Mouse (Mus musculus): Measurements from ENCODE around the gene Dcp1b. TPM values are rescaled to one million over a fixed set of nuclear protein-coding genes. Genes with fewer than 3 reads are reported as not detected.
A peak's percentile ranks its signal among the peaks of the same experiment; 100 is the strongest.

Gene Dcp1b
- 44.2 and 48.7 TPM in 2 replicates for polyA plus RNA-seq (2012; rRNA removed)

- Histone ChIP-seq H3K36me3 (ENCODE audit: control insufficient read depth, insufficient read depth, low read length) (no peaks in the 10 kb centered on the region), H3K27ac (ENCODE audit: control insufficient read depth, insufficient read depth, low read length) (no peak within 1 kb of the TSS), H3K27me3 (ENCODE audit: control insufficient read depth, insufficient read depth, low read length) (no peaks in the 10 kb centered on the region), H3K4me1 (replicated peaks; ENCODE audit: control insufficient read depth, insufficient read depth, low read length) (peaks cover 6% of the 10 kb centered on the region), H3K4me3 (ENCODE audit: control insufficient read depth, insufficient read depth, low read length) (peak within 1 kb of the TSS; percentile 63)
- peak; percentile 91 for DNase-seq
- TF ChIP-seq CTCF (IDR thresholded peaks at IDR 0.05; ENCODE audit: borderline replicate concordance, control insufficient read depth, extremely low read depth, insufficient read depth, low read length, poor library complexity) (peak; percentile 49; the same call in 1 of the 2 replicates), POLR2A (IDR thresholded peaks at IDR 0.05; ENCODE audit: control insufficient read depth, extremely low read depth, insufficient read depth, low read length, poor library complexity) (peak; percentile 56)
- under 1% methylated on average over 65 of the region's 65 CpGs for WGBS
These were observed at the start of gene Dcp1b for GRCm38 (mm10) chr6:119175078-119175853. Gene Dcp1b, plus strand, starts transcription at chr6:119175253.

DNA sequence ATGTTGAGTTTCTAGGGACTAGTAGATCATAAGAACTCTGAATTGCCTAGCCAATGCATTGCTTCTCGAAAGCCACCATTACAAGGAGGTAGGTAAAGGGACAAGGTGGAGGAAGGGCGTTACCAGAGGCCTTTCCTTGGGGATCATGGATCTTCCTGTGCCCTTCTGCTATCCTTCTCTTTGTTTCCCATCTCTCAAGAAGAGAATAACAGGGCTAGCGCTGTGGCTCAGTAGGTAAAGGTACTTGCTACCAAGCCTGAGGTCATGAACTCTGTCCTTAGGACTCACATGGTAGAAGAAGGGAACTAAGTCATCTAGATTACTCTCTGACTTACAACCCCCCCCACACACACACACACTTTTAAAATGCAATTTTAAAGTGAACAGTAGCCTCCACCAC lies 48.1 kb upstream of the Dcp1b start:
- WGBS, result 93% methylated on average over 3 of the region's 3 CpGs
- H3K4me3 ChIP-seq (ENCODE audit: control insufficient read depth, insufficient read depth, low read length), result no peak overlapping the region
- no peak for DNase-seq
- no peaks in the 10 kb centered on the region for H3K27me3 ChIP-seq (ENCODE audit: control insufficient read depth, insufficient read depth, low read length)
- H3K27ac ChIP-seq (ENCODE audit: control insufficient read depth, insufficient read depth, low read length), result no peak overlapping the region
- H3K4me1 ChIP-seq (replicated peaks; ENCODE audit: control insufficient read depth, insufficient read depth, low read length), result no peaks in the 10 kb centered on the region
- H3K36me3 ChIP-seq (ENCODE audit: control insufficient read depth, insufficient read depth, low read length), result no peaks in the 10 kb centered on the region
- TF ChIP-seq POLR2A (IDR thresholded peaks at IDR 0.05; ENCODE audit: control insufficient read depth, extremely low read depth, insufficient read depth, low read length, poor library complexity), result no peak
- TF ChIP-seq CTCF (IDR thresholded peaks at IDR 0.05; ENCODE audit: borderline replicate concordance, control insufficient read depth, extremely low read depth, insufficient read depth, low read length, poor library complexity), result no peak

GRCm38 (mm10) chr6:119128076-119128475 lies 47.0 kb upstream of the Dcp1b start:
- Histone ChIP-seq H3K4me1 (replicated peaks; ENCODE audit: control insufficient read depth, insufficient read depth, low read length) (no peaks in the 10 kb centered on the region), H3K36me3 (ENCODE audit: control insufficient read depth, insufficient read depth, low read length) (no peaks in the 10 kb centered on the region), H3K4me3 (ENCODE audit: control insufficient read depth, insufficient read depth, low read length) (no peak overlapping the region), H3K27me3 (ENCODE audit: control insufficient read depth, insufficient read depth, low read length) (no peaks in the 10 kb centered on the region), H3K27ac (ENCODE audit: control insufficient read depth, insufficient read depth, low read length) (no peak overlapping the region)
- TF ChIP-seq POLR2A (IDR thresholded peaks at IDR 0.05; ENCODE audit: control insufficient read depth, extremely low read depth, insufficient read depth, low read length, poor library complexity) (no peak), CTCF (IDR thresholded peaks at IDR 0.05; ENCODE audit: borderline replicate concordance, control insufficient read depth, extremely low read depth, insufficient read depth, low read length, poor library complexity) (no peak)
- 97% methylated on average over 1 of the region's 1 CpGs for WGBS
- DNase-seq, result no peak

DNA sequence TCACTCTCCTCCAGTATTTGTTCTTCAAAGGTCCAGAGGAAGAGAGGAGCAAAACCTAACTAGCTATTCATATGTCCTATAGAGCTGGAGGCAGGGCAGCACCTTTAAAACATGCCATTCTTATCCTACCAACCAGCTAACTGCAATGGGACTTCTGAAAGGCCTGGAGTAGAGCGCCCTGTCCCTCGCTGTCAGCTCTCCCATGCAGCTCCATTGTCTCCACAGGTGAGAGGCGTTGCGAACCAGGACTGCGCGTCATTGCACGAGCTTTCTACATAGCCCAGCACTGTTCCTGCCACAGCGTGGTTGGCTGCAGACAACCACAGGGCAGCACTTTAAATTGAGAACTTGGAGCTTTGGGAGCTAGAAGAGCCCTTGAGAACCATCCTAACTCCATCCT lies 46.5 kb upstream of the Dcp1b start:
- 90% methylated on average over 8 of the region's 8 CpGs for WGBS
- H3K4me1 ChIP-seq (replicated peaks; ENCODE audit: control insufficient read depth, insufficient read depth, low read length), result no peaks in the 10 kb centered on the region
- no peak overlapping the region for H3K4me3 ChIP-seq (ENCODE audit: control insufficient read depth, insufficient read depth, low read length)
- H3K27ac ChIP-seq (ENCODE audit: control insufficient read depth, insufficient read depth, low read length), result no peak overlapping the region
- no peaks in the 10 kb centered on the region for H3K27me3 ChIP-seq (ENCODE audit: control insufficient read depth, insufficient read depth, low read length)
- TF ChIP-seq POLR2A (IDR thresholded peaks at IDR 0.05; ENCODE audit: control insufficient read depth, extremely low read depth, insufficient read depth, low read length, poor library complexity) (no peak), CTCF (IDR thresholded peaks at IDR 0.05; ENCODE audit: borderline replicate concordance, control insufficient read depth, extremely low read depth, insufficient read depth, low read length, poor library complexity) (no peak)
- no peaks in the 10 kb centered on the region for H3K36me3 ChIP-seq (ENCODE audit: control insufficient read depth, insufficient read depth, low read length)
- no peak for DNase-seq

DNA sequence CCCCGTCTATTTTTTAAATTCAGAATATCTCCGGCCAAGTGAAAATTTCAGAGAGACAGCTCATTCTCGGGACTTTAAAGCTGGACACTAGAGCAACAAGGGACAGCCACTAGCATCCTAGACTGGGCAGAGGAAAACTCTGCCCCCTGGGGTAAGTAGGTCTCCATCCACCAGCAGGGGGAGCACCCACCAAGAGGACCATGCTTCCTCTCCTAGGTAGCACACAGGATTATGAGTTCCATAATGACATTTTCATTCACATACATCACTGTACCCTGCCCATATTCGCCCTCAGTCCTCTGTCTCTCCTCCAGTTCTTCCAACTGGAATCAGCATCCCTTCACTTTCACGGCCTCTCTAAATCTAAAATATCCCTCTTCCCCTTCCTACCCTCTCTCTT lies 45.4 kb upstream of the Dcp1b start:
- peak; percentile 73 for DNase-seq
- Histone ChIP-seq H3K27ac (ENCODE audit: control insufficient read depth, insufficient read depth, low read length) (no peak overlapping the region), H3K4me1 (replicated peaks; ENCODE audit: control insufficient read depth, insufficient read depth, low read length) (no peaks in the 10 kb centered on the region), H3K4me3 (ENCODE audit: control insufficient read depth, insufficient read depth, low read length) (no peak overlapping the region), H3K36me3 (ENCODE audit: control insufficient read depth, insufficient read depth, low read length) (no peaks in the 10 kb centered on the region), H3K27me3 (ENCODE audit: control insufficient read depth, insufficient read depth, low read length) (no peaks in the 10 kb centered on the region)
- TF ChIP-seq POLR2A (IDR thresholded peaks at IDR 0.05; ENCODE audit: control insufficient read depth, extremely low read depth, insufficient read depth, low read length, poor library complexity), result no peak
- TF ChIP-seq CTCF (IDR thresholded peaks at IDR 0.05; ENCODE audit: borderline replicate concordance, control insufficient read depth, extremely low read depth, insufficient read depth, low read length, poor library complexity), result peak; percentile 58; the same call in 1 of the 2 replicates
- WGBS, result 74% methylated on average over 5 of the region's 5 CpGs

- WGBS, result 91% methylated on average over 8 of the region's 8 CpGs
- TF ChIP-seq POLR2A (IDR thresholded peaks at IDR 0.05; ENCODE audit: control insufficient read depth, extremely low read depth, insufficient read depth, low read length, poor library complexity), result no peak
- TF ChIP-seq CTCF (IDR thresholded peaks at IDR 0.05; ENCODE audit: borderline replicate concordance, control insufficient read depth, extremely low read depth, insufficient read depth, low read length, poor library complexity), result no peak
- no peak overlapping the region for H3K4me3 ChIP-seq (ENCODE audit: control insufficient read depth, insufficient read depth, low read length)
- no peaks in the 10 kb centered on the region for H3K36me3 ChIP-seq (ENCODE audit: control insufficient read depth, insufficient read depth, low read length)
- H3K27me3 ChIP-seq (ENCODE audit: control insufficient read depth, insufficient read depth, low read length), result no peaks in the 10 kb centered on the region
- no peak overlapping the region for H3K27ac ChIP-seq (ENCODE audit: control insufficient read depth, insufficient read depth, low read length)
- no peak for DNase-seq
- no peaks in the 10 kb centered on the region for H3K4me1 ChIP-seq (replicated peaks; ENCODE audit: control insufficient read depth, insufficient read depth, low read length)
These were observed 42.8 kb upstream of the Dcp1b start for GRCm38 (mm10) chr6:119132111-119132735.
